Mouse (Mus musculus): ENCODE measurements around the gene Ctc1. TPM values are rescaled to one million over a fixed set of nuclear protein-coding genes. Genes with fewer than 3 reads are reported as not detected.

The Ctc1 gene
- polyA plus RNA-seq, 1 experiment from 2014 or later, result 23.0 TPM

DNA sequence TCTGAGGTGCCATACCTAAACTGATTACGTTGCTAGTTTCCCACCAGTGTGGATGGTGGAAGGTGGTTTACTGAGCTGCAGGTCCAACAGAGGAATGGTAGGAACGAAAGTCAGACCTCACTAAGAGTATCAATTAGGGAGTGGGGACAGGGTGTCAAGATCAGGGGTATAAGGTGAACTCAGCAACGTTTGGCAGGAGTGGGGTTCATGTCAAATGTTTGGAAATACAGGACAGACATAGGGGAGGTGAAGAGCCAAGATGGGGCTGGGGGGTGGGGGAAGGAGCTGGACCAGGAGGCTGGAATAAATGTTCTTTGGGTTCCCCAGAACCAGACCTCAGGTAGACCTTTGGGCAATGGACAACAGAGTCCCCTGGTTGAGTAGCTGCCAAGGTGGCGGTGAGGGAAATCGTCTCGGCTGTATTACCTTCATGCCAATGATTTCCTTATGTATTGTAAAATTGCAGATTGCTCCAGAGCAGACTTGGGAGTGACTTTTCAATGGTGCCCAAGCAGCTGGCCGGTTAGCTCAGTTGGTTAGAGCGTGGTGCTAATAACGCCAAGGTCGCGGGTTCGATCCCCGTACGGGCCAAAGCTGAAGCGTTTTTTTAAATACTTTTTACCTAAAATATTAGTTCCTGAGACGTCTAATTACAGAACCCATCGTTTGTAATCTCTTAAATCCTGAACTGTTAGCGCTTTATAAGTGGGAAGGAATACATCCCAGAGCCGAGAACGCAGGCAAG, 20.9 kb downstream of the Ctc1 start:
- H3K27ac ChIP-seq (ENCODE audit: low read length), result peak overlapping the region; percentile 75
- H3K27me3 ChIP-seq (ENCODE audit: control insufficient read depth, insufficient read depth, low read depth, low read length), result no peaks in the 10 kb centered on the region
- peak overlapping the region; percentile 75 for H3K4me3 ChIP-seq (ENCODE audit: low read depth, low read length)
- peaks cover 33% of the 10 kb centered on the region for H3K4me1 ChIP-seq (ENCODE audit: control insufficient read depth, low read depth, low read length)
- H3K9ac ChIP-seq (ENCODE audit: low read depth, low read length), result peak overlapping the region; percentile 69
- H3K4me2 ChIP-seq (ENCODE audit: low read depth, low read length), result peak overlapping the region; percentile 91
- peak; percentile 20; the same call in 1 of the 2 replicates for ATAC-seq (ENCODE audit: low read depth)
- WGBS (ENCODE audit: insufficient replicate concordance), result 9% methylated on average over 20 of the region's 20 CpGs
- no peaks in the 10 kb centered on the region for H3K9me3 ChIP-seq (replicated peaks; ENCODE audit: control insufficient read depth, low read length)
- H3K36me3 ChIP-seq (ENCODE audit: control insufficient read depth, insufficient read depth), result peaks cover 4% of the 10 kb centered on the region; the same call in 1 of the 2 replicates

DNA sequence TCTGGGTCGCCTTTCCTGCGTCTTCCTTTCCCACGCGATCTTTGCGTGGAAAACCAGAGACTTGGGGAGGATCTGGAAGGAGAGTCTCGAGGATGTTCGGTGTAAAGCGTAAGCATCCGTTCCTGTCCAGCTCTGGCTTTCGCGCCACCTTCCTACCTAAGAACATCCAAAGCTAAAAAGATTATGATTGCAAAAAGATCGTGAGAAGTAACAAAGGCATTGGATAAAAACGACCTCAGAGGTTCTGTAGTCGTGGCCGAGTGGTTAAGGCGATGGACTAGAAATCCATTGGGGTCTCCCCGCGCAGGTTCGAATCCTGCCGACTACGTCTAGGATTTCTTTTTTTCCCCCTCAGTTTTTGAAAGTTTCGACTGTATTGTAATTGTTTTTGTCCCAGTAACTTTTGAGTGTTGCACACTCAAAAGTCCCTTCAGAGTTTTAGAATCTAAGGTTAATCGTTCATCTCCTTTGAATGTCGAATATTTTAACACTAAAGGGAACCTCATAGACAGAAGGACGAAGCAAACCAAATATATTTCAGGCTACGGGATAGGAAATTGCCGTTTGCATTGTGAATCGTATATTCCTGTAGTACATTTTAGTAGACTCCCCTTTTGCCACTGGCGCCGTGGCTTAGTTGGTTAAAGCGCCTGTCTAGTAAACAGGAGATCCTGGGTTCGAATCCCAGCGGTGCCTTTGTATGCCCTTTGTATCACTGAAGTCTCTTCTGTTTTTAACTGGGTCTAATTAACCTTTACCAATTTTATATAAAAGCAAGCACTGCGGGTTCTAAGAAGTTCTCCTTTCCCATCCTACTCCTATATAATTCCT, 21.7 kb downstream of the Ctc1 start:
- H3K9ac ChIP-seq (ENCODE audit: low read depth, low read length), result peak overlapping the region; percentile 69
- peaks cover 33% of the 10 kb centered on the region for H3K4me1 ChIP-seq (ENCODE audit: control insufficient read depth, low read depth, low read length)
- peak overlapping the region; percentile 91 for H3K4me2 ChIP-seq (ENCODE audit: low read depth, low read length)
- peak overlapping the region; percentile 75 for H3K4me3 ChIP-seq (ENCODE audit: low read depth, low read length)
- peak overlapping the region; percentile 75 for H3K27ac ChIP-seq (ENCODE audit: low read length)
- no peaks in the 10 kb centered on the region for H3K27me3 ChIP-seq (ENCODE audit: control insufficient read depth, insufficient read depth, low read depth, low read length)
- ATAC-seq (ENCODE audit: low read depth), result peak; percentile 40
- peaks cover 2% of the 10 kb centered on the region; the same call in 1 of the 2 replicates for H3K36me3 ChIP-seq (ENCODE audit: control insufficient read depth, insufficient read depth)
- H3K9me3 ChIP-seq (replicated peaks; ENCODE audit: control insufficient read depth, low read length), result no peaks in the 10 kb centered on the region
- under 1% methylated on average over 34 of the region's 34 CpGs for WGBS (ENCODE audit: insufficient replicate concordance)

DNA sequence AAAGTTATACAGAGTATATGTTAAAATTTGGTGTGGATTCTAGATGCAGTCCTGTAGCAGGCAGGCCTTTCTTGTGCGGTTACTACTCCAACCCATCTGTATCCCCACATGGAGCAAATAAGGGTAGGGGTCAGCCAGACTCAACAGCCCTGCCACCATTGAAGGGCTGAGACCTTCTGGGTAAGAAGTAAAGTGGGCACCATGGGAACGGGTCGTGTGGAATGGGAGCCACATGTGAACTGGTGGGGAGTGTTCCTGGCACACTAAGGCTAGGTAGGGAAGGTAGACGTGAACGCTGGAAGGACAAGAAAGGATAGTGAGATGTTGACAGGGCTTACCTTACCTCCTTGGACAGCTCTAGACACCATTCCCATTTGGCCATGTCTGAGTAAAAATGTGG, 22.5 kb downstream of the Ctc1 start:
- no peak overlapping the region for H3K27ac ChIP-seq (ENCODE audit: low read length)
- peaks cover 33% of the 10 kb centered on the region for H3K4me1 ChIP-seq (ENCODE audit: control insufficient read depth, low read depth, low read length)
- H3K9me3 ChIP-seq (replicated peaks; ENCODE audit: control insufficient read depth, low read length), result no peaks in the 10 kb centered on the region
- no peaks in the 10 kb centered on the region for H3K27me3 ChIP-seq (ENCODE audit: control insufficient read depth, insufficient read depth, low read depth, low read length)
- H3K4me2 ChIP-seq (ENCODE audit: low read depth, low read length), result no peak overlapping the region
- 62% methylated on average over 5 of the region's 5 CpGs for WGBS (ENCODE audit: insufficient replicate concordance)
- ATAC-seq (ENCODE audit: low read depth), result no peak
- no peak overlapping the region for H3K4me3 ChIP-seq (ENCODE audit: low read depth, low read length)
- H3K9ac ChIP-seq (ENCODE audit: low read depth, low read length), result no peak overlapping the region
- no peaks in the 10 kb centered on the region; the same call in 1 of the 2 replicates for H3K36me3 ChIP-seq (ENCODE audit: control insufficient read depth, insufficient read depth)

DNA sequence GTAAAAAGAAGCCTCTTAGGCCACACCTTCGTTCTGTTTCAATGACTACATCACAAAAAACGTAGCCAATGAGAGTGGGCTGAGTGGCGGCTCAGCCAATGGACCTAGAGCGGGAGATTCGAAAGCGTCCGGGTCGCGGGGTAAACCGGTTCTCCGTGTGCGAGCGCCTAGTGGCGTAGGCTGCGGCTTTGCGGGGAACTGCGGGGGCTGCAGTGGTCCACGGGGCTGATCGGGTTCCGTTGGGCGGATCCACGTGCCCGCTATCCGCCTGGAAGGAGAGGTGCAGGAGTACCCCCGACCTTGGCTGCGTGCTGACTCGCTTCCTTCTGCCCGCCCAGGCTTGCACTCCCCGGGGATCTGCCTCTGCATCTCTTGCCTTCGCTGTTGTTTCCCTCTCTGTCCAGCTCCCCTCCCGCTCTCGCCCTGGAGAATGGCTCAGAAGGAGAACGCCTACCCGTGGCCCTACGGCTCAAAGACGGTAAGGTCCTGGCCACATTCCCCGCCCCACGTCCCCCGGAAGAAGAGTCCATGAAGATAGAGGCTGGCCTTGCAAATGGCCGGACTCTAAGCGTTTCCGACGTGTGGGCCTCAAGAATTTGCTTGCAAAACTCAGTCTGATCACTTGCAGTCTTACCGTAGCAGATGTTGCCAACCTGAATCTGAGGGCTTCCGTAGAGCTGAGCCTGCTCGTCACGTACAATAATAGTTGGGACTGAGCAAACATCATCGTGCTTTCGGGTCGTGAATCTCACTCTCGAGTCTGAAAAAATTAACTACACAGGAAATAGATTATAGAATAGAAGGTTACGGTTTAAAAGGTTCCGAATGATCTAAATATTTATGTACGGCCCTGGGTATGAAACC, 30.1 kb downstream of the Ctc1 start, which contains the start of gene Aurkb:
Gene Aurkb, plus strand, starts transcription at position 117 of the 864 bp plus-strand sequence.
- Histone ChIP-seq H3K36me3 (ENCODE audit: control insufficient read depth, insufficient read depth) (peaks cover 33% of the 10 kb centered on the region), H3K4me1 (ENCODE audit: control insufficient read depth, low read depth, low read length) (peaks cover 26% of the 10 kb centered on the region), H3K9me3 (replicated peaks; ENCODE audit: control insufficient read depth, low read length) (no peaks in the 10 kb centered on the region), H3K27me3 (ENCODE audit: control insufficient read depth, insufficient read depth, low read depth, low read length) (no peaks in the 10 kb centered on the region), H3K4me3 (ENCODE audit: low read depth, low read length) (peak within 1 kb of the TSS; percentile 77), H3K4me2 (ENCODE audit: low read depth, low read length) (peak within 1 kb of the TSS; percentile 77), H3K9ac (ENCODE audit: low read depth, low read length) (peak within 1 kb of the TSS; percentile 88), H3K27ac (ENCODE audit: low read length) (peak within 1 kb of the TSS; percentile 92)
- WGBS (ENCODE audit: insufficient replicate concordance), result under 1% methylated on average over 54 of the region's 54 CpGs
- peak; percentile 80 for ATAC-seq (ENCODE audit: low read depth)

DNA sequence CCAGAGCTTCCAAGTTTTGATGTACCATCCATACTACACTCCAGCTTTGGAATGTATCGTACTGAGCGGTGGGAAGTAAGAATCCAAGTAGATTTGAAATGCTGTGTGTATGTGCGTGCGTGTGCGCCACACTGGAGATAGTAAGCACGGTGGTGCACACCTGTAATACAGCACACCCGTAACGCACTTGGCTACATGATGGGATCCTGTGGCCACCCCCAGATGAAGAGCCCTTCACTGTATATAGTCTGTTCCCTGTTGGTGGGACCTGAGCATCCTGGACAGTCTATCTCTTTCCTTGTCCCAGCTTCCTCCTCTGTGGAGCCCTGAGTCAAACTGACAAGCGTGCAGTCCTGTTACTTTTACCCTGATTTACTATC, 30.7 kb downstream of the Ctc1 start:
- peak overlapping the region; percentile 88 for H3K9ac ChIP-seq (ENCODE audit: low read depth, low read length)
- no peaks in the 10 kb centered on the region for H3K9me3 ChIP-seq (replicated peaks; ENCODE audit: control insufficient read depth, low read length)
- H3K27ac ChIP-seq (ENCODE audit: low read length), result peak overlapping the region; percentile 92
- peaks cover 38% of the 10 kb centered on the region for H3K36me3 ChIP-seq (ENCODE audit: control insufficient read depth, insufficient read depth)
- peak overlapping the region; percentile 77 for H3K4me3 ChIP-seq (ENCODE audit: low read depth, low read length)
- no peaks in the 10 kb centered on the region for H3K27me3 ChIP-seq (ENCODE audit: control insufficient read depth, insufficient read depth, low read depth, low read length)
- 6% methylated on average over 9 of the region's 9 CpGs for WGBS (ENCODE audit: insufficient replicate concordance)
- ATAC-seq (ENCODE audit: low read depth), result no peak
- peaks cover 26% of the 10 kb centered on the region for H3K4me1 ChIP-seq (ENCODE audit: control insufficient read depth, low read depth, low read length)
- H3K4me2 ChIP-seq (ENCODE audit: low read depth, low read length), result peak overlapping the region; percentile 77

DNA sequence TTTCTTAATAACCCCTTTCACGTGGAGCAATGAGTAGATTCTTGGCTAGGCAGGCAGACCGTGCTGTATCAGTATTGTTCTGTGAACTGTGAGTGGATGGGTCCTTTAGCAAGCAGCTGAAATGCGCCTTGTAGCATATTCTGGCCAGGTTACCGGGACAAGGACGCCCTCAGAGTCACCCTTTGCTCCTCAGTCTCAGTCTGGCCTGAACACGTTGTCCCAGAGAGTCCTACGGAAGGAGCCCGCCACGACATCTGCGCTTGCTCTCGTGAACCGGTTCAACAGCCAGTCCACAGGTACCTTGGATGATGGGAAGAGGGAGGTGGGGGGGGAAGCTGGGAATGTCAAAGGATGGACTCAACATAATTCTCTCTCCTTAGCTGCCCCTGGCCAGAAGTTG, 31.9 kb downstream of the Ctc1 start:
- Histone ChIP-seq H3K9ac (ENCODE audit: low read depth, low read length) (peak overlapping the region; percentile 88), H3K36me3 (ENCODE audit: control insufficient read depth, insufficient read depth) (peaks cover 44% of the 10 kb centered on the region), H3K9me3 (replicated peaks; ENCODE audit: control insufficient read depth, low read length) (no peaks in the 10 kb centered on the region), H3K27ac (ENCODE audit: low read length) (no peak overlapping the region), H3K4me3 (ENCODE audit: low read depth, low read length) (peak overlapping the region; percentile 77), H3K4me1 (ENCODE audit: control insufficient read depth, low read depth, low read length) (peaks cover 24% of the 10 kb centered on the region), H3K4me2 (ENCODE audit: low read depth, low read length) (peak overlapping the region; percentile 77), H3K27me3 (ENCODE audit: control insufficient read depth, insufficient read depth, low read depth, low read length) (no peaks in the 10 kb centered on the region)
- no peak for ATAC-seq (ENCODE audit: low read depth)
- WGBS (ENCODE audit: insufficient replicate concordance), result 87% methylated on average over 12 of the region's 12 CpGs

DNA sequence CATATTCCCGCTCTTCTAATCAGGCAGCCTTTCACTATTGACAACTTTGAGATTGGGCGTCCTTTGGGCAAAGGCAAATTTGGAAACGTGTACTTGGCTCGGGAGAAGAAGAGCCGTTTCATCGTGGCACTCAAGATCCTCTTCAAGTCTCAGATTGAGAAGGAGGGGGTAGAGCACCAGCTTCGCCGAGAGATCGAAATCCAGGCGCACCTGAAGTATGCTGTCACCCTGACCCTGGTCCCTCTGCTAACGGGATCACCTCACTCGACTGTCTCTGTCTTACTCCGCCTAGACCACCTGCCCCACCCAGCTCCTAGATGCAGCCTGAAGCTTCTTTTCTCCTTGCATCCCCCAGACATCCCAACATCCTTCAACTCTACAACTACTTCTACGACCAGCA, 32.4 kb downstream of the Ctc1 start:
- H3K4me3 ChIP-seq (ENCODE audit: low read depth, low read length), result peak overlapping the region; percentile 4
- H3K4me2 ChIP-seq (ENCODE audit: low read depth, low read length), result no peak overlapping the region
- no peaks in the 10 kb centered on the region for H3K9me3 ChIP-seq (replicated peaks; ENCODE audit: control insufficient read depth, low read length)
- peaks cover 44% of the 10 kb centered on the region for H3K36me3 ChIP-seq (ENCODE audit: control insufficient read depth, insufficient read depth)
- H3K9ac ChIP-seq (ENCODE audit: low read depth, low read length), result no peak overlapping the region
- no peak overlapping the region for H3K27ac ChIP-seq (ENCODE audit: low read length)
- no peaks in the 10 kb centered on the region for H3K27me3 ChIP-seq (ENCODE audit: control insufficient read depth, insufficient read depth, low read depth, low read length)
- H3K4me1 ChIP-seq (ENCODE audit: control insufficient read depth, low read depth, low read length), result peaks cover 24% of the 10 kb centered on the region
- 87% methylated on average over 14 of the region's 14 CpGs for WGBS (ENCODE audit: insufficient replicate concordance)
- ATAC-seq (ENCODE audit: low read depth), result no peak

DNA sequence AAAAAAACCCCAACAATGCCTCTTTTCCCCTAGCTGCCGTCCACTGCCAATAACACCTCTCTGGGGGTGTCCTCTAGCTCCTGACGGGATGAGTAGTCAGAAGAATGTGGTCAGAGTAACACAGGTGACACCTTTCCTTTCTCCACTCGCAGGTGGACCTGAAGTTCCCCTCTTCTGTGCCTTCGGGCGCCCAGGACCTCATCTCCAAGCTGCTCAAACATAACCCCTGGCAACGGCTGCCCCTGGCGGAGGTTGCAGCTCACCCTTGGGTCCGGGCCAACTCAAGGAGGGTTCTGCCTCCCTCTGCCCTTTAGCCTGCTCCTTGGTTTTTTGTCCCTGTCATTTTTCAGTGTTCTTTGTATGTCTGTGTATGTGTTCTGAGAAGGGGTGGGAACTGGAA, 35.0 kb downstream of the Ctc1 start:
- H3K36me3 ChIP-seq (ENCODE audit: control insufficient read depth, insufficient read depth), result peaks cover 44% of the 10 kb centered on the region
- 89% methylated on average over 8 of the region's 8 CpGs for WGBS (ENCODE audit: insufficient replicate concordance)

More for the DNA sequence above, 35.0 kb downstream of the Ctc1 start:
- no peak overlapping the region for H3K4me2 ChIP-seq (ENCODE audit: low read depth, low read length)
- peaks cover 19% of the 10 kb centered on the region for H3K4me1 ChIP-seq (ENCODE audit: control insufficient read depth, low read depth, low read length)
- no peaks in the 10 kb centered on the region for H3K27me3 ChIP-seq (ENCODE audit: control insufficient read depth, insufficient read depth, low read depth, low read length)
- H3K4me3 ChIP-seq (ENCODE audit: low read depth, low read length), result no peak overlapping the region
- no peak for ATAC-seq (ENCODE audit: low read depth)
- no peak overlapping the region for H3K9ac ChIP-seq (ENCODE audit: low read depth, low read length)
- H3K27ac ChIP-seq (ENCODE audit: low read length), result no peak overlapping the region
- H3K9me3 ChIP-seq (replicated peaks; ENCODE audit: control insufficient read depth, low read length), result no peaks in the 10 kb centered on the region
